Mouse (Mus musculus) MEL (cell line): Measurements from ENCODE around the gene Dnajb11. TPM values are rescaled to one million over a fixed set of nuclear protein-coding genes. Genes with fewer than 3 reads are reported as not detected.

Experiments
- DNase-seq: peaks from one replicate; pipeline ENCODE4 v3.0.0; 2011; ENCODE audit warnings: low read depth, low spot score
- H3K27ac ChIP-seq: 2 replicates; pipeline ENCODE4 v1.5.1; 2012; ENCODE audit warnings: low read depth, mild to moderate bottlenecking, control low read depth, low read length, moderate library complexity; ENCODE audit not compliant: control insufficient read depth
- H3K27me3 ChIP-seq, 2 experiments: fragments of 150-350 bp in 1 of 2; sonication (generic) in 1 of 2; 2 replicates each; pipeline ENCODE4 v1.6.1; 2012; ENCODE audit warnings: low read length in 2 of 2, mild to moderate bottlenecking in 2 of 2, improper control_type of control experiment in 1 of 2, moderate library complexity in 1 of 2; ENCODE audit not compliant: insufficient read depth in 2 of 2, control insufficient read depth in 1 of 2
- H3K36me3 ChIP-seq, 2 experiments: 2 replicates each; pipeline ENCODE4 v1.6.1; 2012 to 2014; ENCODE audit warnings: low read length in 2 of 2, improper control_type of control experiment in 1 of 2, inconsistent platforms in 1 of 2, mild to moderate bottlenecking in 1 of 2; ENCODE audit not compliant: insufficient read depth in 2 of 2, control insufficient read depth in 1 of 2
- H3K4me1 ChIP-seq, 2 experiments: fragments of 150-350 bp in 1 of 2; sonication (generic) in 1 of 2; 2 replicates each; pipeline ENCODE4 v1.6.1; 2012; ENCODE audit warnings: low read length in 2 of 2, improper control_type of control experiment in 1 of 2, mild to moderate bottlenecking in 1 of 2; ENCODE audit not compliant: insufficient read depth in 2 of 2, control insufficient read depth in 1 of 2
- H3K4me3 ChIP-seq, 2 experiments: fragments of 150-350 bp in 1 of 2; sonication (generic) in 1 of 2; 2 replicates each; pipeline ENCODE4 v1.5.1; 2012; ENCODE audit warnings: low read depth in 2 of 2, low read length in 2 of 2, mild to moderate bottlenecking in 2 of 2, moderate library complexity in 2 of 2, control low read depth in 1 of 2, improper control_type of control experiment in 1 of 2; ENCODE audit not compliant: control insufficient read depth in 1 of 2, insufficient read depth in 1 of 2
- H3K79me2 ChIP-seq: 2 replicates; pipeline ENCODE4 v1.6.1; 2012; ENCODE audit warnings: mild to moderate bottlenecking, low read length, moderate library complexity; ENCODE audit not compliant: control insufficient read depth, poor library complexity, insufficient read depth
- H3K9ac ChIP-seq: 2 replicates; pipeline ENCODE4 v1.6.1; 2012; ENCODE audit warnings: low read depth, mild to moderate bottlenecking, control low read depth, low read length, moderate library complexity; ENCODE audit not compliant: control insufficient read depth, poor library complexity, severe bottlenecking
- H3K9me3 ChIP-seq: fragments of 150-350 bp; sonication (generic); replicated peaks from 2 replicates; pipeline ENCODE4 v1.6.1; 2012; ENCODE audit warnings: mild to moderate bottlenecking, low read length, improper control_type of control experiment, moderate library complexity; ENCODE audit not compliant: insufficient read depth
- BHLHE40 ChIP-seq: IDR thresholded peaks from 2 replicates; pipeline ENCODE4 v1.6.1; 2012; ENCODE audit warnings: low read depth, mild to moderate bottlenecking, inconsistent platforms, low read length, improper control_type of control experiment, borderline replicate concordance
- CTCF ChIP-seq, 3 experiments: IDR thresholded peaks in 2 of 3; conservative IDR thresholded peaks in 1 of 3; 2 replicates each; pipeline ENCODE4 v1.5.1; 2011 to 2012; ENCODE audit warnings: low read length in 3 of 3, low read depth in 2 of 3, mild to moderate bottlenecking in 2 of 3, improper control_type of control experiment in 1 of 3, inconsistent platforms in 1 of 3, mixed read lengths in 1 of 3, moderate library complexity in 1 of 3; ENCODE audit not compliant: control insufficient read depth in 1 of 3, insufficient read depth in 1 of 3, poor library complexity in 1 of 3, severe bottlenecking in 1 of 3
- ELF1 ChIP-seq: IDR thresholded peaks from 2 replicates; pipeline ENCODE4 v1.6.1; 2014; ENCODE audit warnings: low read depth, mild to moderate bottlenecking, inconsistent platforms, low read length, improper control_type of control experiment, moderate library complexity
- EP300 ChIP-seq, 2 experiments: IDR thresholded peaks; 2 replicates each; pipeline ENCODE4 v1.6.1; 2011; ENCODE audit warnings: improper control_type of control experiment in 2 of 2, low read length in 2 of 2, low read depth in 1 of 2, mild to moderate bottlenecking in 1 of 2
- GATA1 ChIP-seq: IDR thresholded peaks from 2 replicates; pipeline ENCODE4 v1.6.1; 2011; ENCODE audit warnings: low read depth, low read length, improper control_type of control experiment
- HCFC1 ChIP-seq: IDR thresholded peaks from 2 replicates; pipeline ENCODE4 v1.6.1; 2012; ENCODE audit warnings: low read depth, mild to moderate bottlenecking, inconsistent platforms, low read length, improper control_type of control experiment, moderate library complexity
- KAT2A ChIP-seq: conservative IDR thresholded peaks from 2 replicates; pipeline ENCODE4 v1.6.1; 2012; ENCODE audit warnings: low read depth, low read length, improper control_type of control experiment, inconsistent platforms
- MAFK ChIP-seq: IDR thresholded peaks from 2 replicates; pipeline ENCODE4 v1.6.1; 2011; ENCODE audit warnings: low read depth, mild to moderate bottlenecking, low read length, improper control_type of control experiment, borderline replicate concordance
- MAZ ChIP-seq: IDR thresholded peaks from 2 replicates; pipeline ENCODE4 v1.6.1; 2012; ENCODE audit warnings: low read depth, mild to moderate bottlenecking, inconsistent platforms, low read length, improper control_type of control experiment
- MXI1 ChIP-seq: IDR thresholded peaks from 2 replicates; pipeline ENCODE4 v1.6.1; 2011; ENCODE audit warnings: mild to moderate bottlenecking, low read depth, low read length, improper control_type of control experiment
- MYB ChIP-seq: IDR thresholded peaks from 2 replicates; pipeline ENCODE4 v1.6.1; 2011; ENCODE audit warnings: mild to moderate bottlenecking, low read depth, low read length, improper control_type of control experiment
- NELFE ChIP-seq: IDR thresholded peaks from 2 replicates; pipeline ENCODE4 v1.6.1; 2011; ENCODE audit warnings: low read depth, low read length, improper control_type of control experiment
- NRF1 ChIP-seq: IDR thresholded peaks from 2 replicates; pipeline ENCODE4 v1.6.1; 2014; ENCODE audit warnings: low read depth, mild to moderate bottlenecking, inconsistent platforms, low read length, improper control_type of control experiment, moderate library complexity; ENCODE audit not compliant: poor library complexity, insufficient read depth, severe bottlenecking
- POLR2AphosphoS2 ChIP-seq: IDR thresholded peaks from 2 replicates; pipeline ENCODE4 v1.6.1; 2011; ENCODE audit warnings: low read length, improper control_type of control experiment
- RCOR1 ChIP-seq: IDR thresholded peaks from 2 replicates; pipeline ENCODE4 v1.6.1; 2012; ENCODE audit warnings: low read depth, mild to moderate bottlenecking, inconsistent platforms, low read length, improper control_type of control experiment
- SMC3 ChIP-seq: IDR thresholded peaks from 2 replicates; pipeline ENCODE4 v1.6.1; 2011; ENCODE audit warnings: low read depth, low read length, improper control_type of control experiment
- TAL1 ChIP-seq: IDR thresholded peaks from 2 replicates; pipeline ENCODE4 v1.6.1; 2012; ENCODE audit warnings: mild to moderate bottlenecking, inconsistent platforms, low read length, moderate library complexity, mixed read lengths
- ZC3H11A ChIP-seq: IDR thresholded peaks from 2 replicates; pipeline ENCODE4 v1.6.1; 2012; ENCODE audit warnings: low read depth, mild to moderate bottlenecking, inconsistent platforms, low read length, improper control_type of control experiment
- ZKSCAN1 ChIP-seq: IDR thresholded peaks from 2 replicates; pipeline ENCODE4 v1.6.1; 2012; ENCODE audit warnings: low read depth, mild to moderate bottlenecking, inconsistent platforms, low read length, improper control_type of control experiment, moderate library complexity
- ZMIZ1 ChIP-seq: IDR thresholded peaks from 2 replicates; pipeline ENCODE4 v1.6.1; 2012; ENCODE audit warnings: low read depth, mild to moderate bottlenecking, inconsistent platforms, low read length, improper control_type of control experiment, moderate library complexity
- ZNF384 ChIP-seq: IDR thresholded peaks from 2 replicates; pipeline ENCODE4 v1.6.1; 2012; ENCODE audit warnings: low read depth, mild to moderate bottlenecking, inconsistent platforms, low read length, improper control_type of control experiment
- polyA plus RNA-seq, 2 experiments: library from polyadenylated mRNA; stranded (reverse) in 1 of 2; unstranded in 1 of 2; fragments of >175 nt in 1 of 2; fragments of >200 nt in 1 of 2; gene quantifications; 2 replicates each; pipeline versions ENCODE4 v1.2.1 to v1.2.4; 2012; ENCODE audit warnings: low replicate concordance in 2 of 2, low read depth in 1 of 2; ENCODE audit not compliant: insufficient read length in 2 of 2, insufficient read depth in 1 of 2, missing spikeins in 1 of 2
- total RNA-seq: library from RNA; depleted of rRNA; stranded (reverse); fragments of 300-350 nt; gene quantifications from 2 replicates; pipeline ENCODE4 v1.2.3, GENCODE M21; 2012

Gene Dnajb11
- total and polyA plus RNA-seq, 3 experiments = 90.2 to 147 (median 139) TPM

- peaks cover 0 to 11% of the 10 kb centered on the region in 2 experiments; a peak in 3 of 4 replicates for H3K27me3 ChIP-seq
- H3K79me2 ChIP-seq = no peaks in the 10 kb centered on the region
- no peak for DNase-seq
- TF ChIP-seq NRF1 = no peak
- TF ChIP-seq EP300 (IDR thresholded peaks at IDR 0.05; ENCODE audit: low read depth in 1 of 2, low read length in 2 of 2) = no peak
- TF ChIP-seq NELFE = no peak
- TF ChIP-seq ZKSCAN1 = no peak
- TF ChIP-seq MAZ = no peak
- H3K9ac ChIP-seq = no peak overlapping the region
- no peak overlapping the region for H3K4me3 ChIP-seq
- no peaks in the 10 kb centered on the region for H3K4me1 ChIP-seq
- H3K9me3 ChIP-seq = no peaks in the 10 kb centered on the region
- H3K36me3 ChIP-seq = no peaks in the 10 kb centered on the region
- no peak overlapping the region for H3K27ac ChIP-seq
Measured at GRCm38 (mm10) chr16:22912886-22913285, 55.2 kb downstream of the Dnajb11 start.

DNA sequence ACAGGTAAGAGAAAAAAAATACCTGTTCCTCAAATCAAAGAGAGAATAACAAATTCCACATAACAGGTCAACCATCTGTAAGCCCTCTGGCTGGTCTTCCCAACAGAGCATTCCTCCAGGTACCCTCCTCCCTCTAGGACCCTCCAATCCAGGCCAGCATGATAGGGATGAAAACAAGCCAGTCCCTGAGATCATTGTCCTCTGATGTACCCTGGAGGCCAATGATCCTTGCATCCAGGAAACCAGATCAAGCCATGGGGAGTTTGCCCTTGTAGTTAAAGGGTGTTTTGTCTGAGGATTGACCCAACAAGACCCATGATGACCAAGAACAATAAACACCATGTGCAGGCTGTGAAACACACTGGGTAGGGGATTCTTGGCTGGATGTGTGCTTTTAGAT, 56.6 kb downstream of the Dnajb11 start:
- Histone ChIP-seq H3K27ac (no peak overlapping the region), H3K9ac (no peak overlapping the region), H3K4me3 (no peak overlapping the region), H3K4me1 (no peaks in the 10 kb centered on the region), H3K79me2 (no peaks in the 10 kb centered on the region), H3K9me3 (no peaks in the 10 kb centered on the region), H3K36me3 (no peaks in the 10 kb centered on the region), H3K27me3 (peaks cover 0 to 11% of the 10 kb centered on the region in 2 experiments; a peak in 3 of 4 replicates)
- TF ChIP-seq ZNF384 (no peak), TAL1 (no peak), ZKSCAN1 (no peak), GATA1 (no peak), NRF1 (no peak), MYB (no peak), NELFE (no peak), KAT2A (no peak)
- DNase-seq = no peak

DNA sequence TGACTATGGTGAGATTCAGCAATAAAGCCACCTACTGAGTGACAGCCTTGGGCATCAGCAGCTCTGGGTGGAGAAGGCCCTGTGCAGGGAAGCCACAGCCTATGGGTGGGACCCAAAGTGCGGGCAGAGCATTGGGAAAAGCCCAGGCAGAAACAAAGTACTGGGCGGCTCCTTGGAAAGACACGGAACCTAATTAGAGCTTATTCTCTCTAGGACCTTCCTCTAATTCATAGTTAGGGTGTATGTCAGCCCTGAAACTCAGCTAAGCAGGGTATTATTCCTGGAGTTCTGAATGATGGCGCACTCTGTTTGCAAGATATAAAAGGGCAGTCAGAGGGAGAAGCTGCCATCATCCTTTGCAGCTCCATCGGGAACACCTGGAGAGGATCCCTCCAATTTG, 60.4 kb downstream of the Dnajb11 start, which contains the start of gene Fetub:
Gene Fetub, plus strand, starts transcription at position 301 of the 400 bp plus-strand sequence.
- Histone ChIP-seq H3K9me3 (no peaks in the 10 kb centered on the region), H3K27ac (no peak within 1 kb of the TSS), H3K4me3 (no peak within 1 kb of the TSS), H3K79me2 (no peaks in the 10 kb centered on the region), H3K27me3 (peaks cover 0 to 2% of the 10 kb centered on the region in 2 experiments; a peak in 3 of 4 replicates), H3K4me1 (peaks cover 0 to 5% of the 10 kb centered on the region in 2 experiments; a peak in 2 of 4 replicates), H3K36me3 (peaks cover 0 to 2% of the 10 kb centered on the region in 2 experiments; a peak in 2 of 4 replicates), H3K9ac (no peak within 1 kb of the TSS)
- no peak for TF ChIP-seq MYB
- TF ChIP-seq MAZ = no peak
- TF ChIP-seq HCFC1 = no peak
- TF ChIP-seq CTCF (IDR thresholded peaks at IDR 0.05 in 2 of 3, conservative IDR thresholded peaks at IDR 0.05 in 1 of 3; ENCODE audit: control insufficient read depth in 1 of 3, insufficient read depth in 1 of 3, low read depth in 2 of 3, low read length in 3 of 3, poor library complexity in 1 of 3, severe bottlenecking in 1 of 3) = no peak
- TF ChIP-seq POLR2AphosphoS2 = no peak
- no peak for TF ChIP-seq ZC3H11A
- no peak for TF ChIP-seq SMC3
- TF ChIP-seq ELF1 = no peak
- TF ChIP-seq MXI1 = no peak
- no peak for TF ChIP-seq KAT2A
- TF ChIP-seq ZMIZ1 = no peak
- no peak for TF ChIP-seq BHLHE40
- TF ChIP-seq MAFK = no peak
- TF ChIP-seq RCOR1 = no peak
- DNase-seq = no peak
